In genomic region chr2:72116103-72116502, GRCm38 (mm10) we compare ENCODE assay signal across 16 mouse cellular contexts.
DNase-seq lines count a peak whose midpoint lies in the region; ATAC-seq and TF ChIP-seq lines count a peak whose summit lies in the region.
"Had no signal": no experiment of that assay in that cellular context is flagged by ENCODE, and none has a peak within 500 bp of the region (broad histone marks: within the 10 kb centered on the region; RNA-seq: fewer than 3 reads in every experiment).

No protein-coding gene starts in this region.

- H3K9ac ChIP-seq in lung, embryonic 14.5 days, result no peak overlapping the region
- H3K9ac ChIP-seq in hindbrain, embryonic 16.5 days (ENCODE audit: low read depth, low read length), result no peak overlapping the region
- H3K9ac ChIP-seq: heart, embryonic 12.5 days; midbrain, embryonic 15.5 days had no signal

- no peak overlapping the region for H3K4me2 ChIP-seq in lung, embryonic 14.5 days
- H3K4me2 ChIP-seq in hindbrain, embryonic 16.5 days (ENCODE audit: low read length), result no peak overlapping the region
- H3K4me2 ChIP-seq: heart, embryonic 12.5 days; midbrain, embryonic 15.5 days had no signal

- peaks cover 18% of the 10 kb centered on the region; the same call in 1 of the 2 replicates for H3K4me1 ChIP-seq in lung, embryonic 14.5 days (ENCODE audit: insufficient read depth)
- H3K4me1 ChIP-seq in cerebellum, adult 2 months (ENCODE audit: control insufficient read depth, insufficient read depth, low read length), result peaks cover 33% of the 10 kb centered on the region
- no peaks in the 10 kb centered on the region; the same call in 1 of the 2 replicates for H3K4me1 ChIP-seq in hindbrain, embryonic 16.5 days (ENCODE audit: control insufficient read depth, insufficient read depth, low read depth, low read length)
- H3K4me1 ChIP-seq: midbrain, embryonic 15.5 days had no signal

- WGBS in lung, embryonic 14.5 days, result 36% methylated on average over 7 of the region's 7 CpGs
- WGBS in cerebellum, adult 2 months, result 33% methylated on average over 7 of the region's 7 CpGs
- 76% methylated on average over 7 of the region's 7 CpGs for whole genome bisulfite sequencing in hindbrain, embryonic 16.5 days

- TF ChIP-seq POLR2A in cerebellum, adult 2 months (IDR thresholded peaks at IDR 0.05; ENCODE audit: borderline replicate concordance, insufficient read depth, low read length), result no peak

- H3K4me3 ChIP-seq in lung, embryonic 14.5 days (ENCODE audit: low read depth, low read length), result no peak overlapping the region
- no peak overlapping the region for H3K4me3 ChIP-seq in cerebellum, adult 2 months (replicated peaks; ENCODE audit: insufficient read depth, low read depth, low read length)
- no peak overlapping the region for H3K4me3 ChIP-seq in hindbrain, embryonic 16.5 days (ENCODE audit: low read length)
- H3K4me3 ChIP-seq: heart, embryonic 12.5 days; midbrain, embryonic 15.5 days had no signal

- no peaks in the 10 kb centered on the region for H3K36me3 ChIP-seq in lung, embryonic 14.5 days (ENCODE audit: insufficient read depth)
- no peaks in the 10 kb centered on the region for H3K36me3 ChIP-seq in hindbrain, embryonic 16.5 days (ENCODE audit: control insufficient read depth, insufficient read depth, low read length)
- H3K36me3 ChIP-seq: heart, embryonic 12.5 days; midbrain, embryonic 15.5 days had no signal

- no peaks in the 10 kb centered on the region for H3K9me3 ChIP-seq in lung, embryonic 14.5 days (ENCODE audit: low read depth, low read length)
- no peaks in the 10 kb centered on the region for H3K9me3 ChIP-seq in hindbrain, embryonic 16.5 days (ENCODE audit: control insufficient read depth, low read length)
- H3K9me3 ChIP-seq: heart, embryonic 12.5 days; midbrain, embryonic 15.5 days had no signal

- DNase-seq in lung, embryonic 14.5 days, result peak; percentile 44
- DNase-seq in lung, postnatal 25 days (ENCODE audit: low spot score), result no peak
- DNase-seq in cerebellum, adult 2 months, result peak; percentile 44 to 60
- DNase-seq in cerebellum, postnatal 14 days, result peak; percentile 29 to 63
- DNase-seq in kidney, postnatal 36 days, result peak; percentile 60 to 68
- DNase-seq in adrenal gland, postnatal 36 days, result no peak
- DNase-seq: adrenal gland, postnatal 10 days; gastrocnemius, postnatal 10 days; heart, postnatal 4 days; retina, postnatal 1 day; thymus, adult 18-20 months had no signal

- ATAC-seq in lung, embryonic 14.5 days (ENCODE audit: insufficient read depth), result no peak
- ATAC-seq in hindbrain, embryonic 16.5 days, result no peak
- ATAC-seq: CD4-positive, CD25-positive, alpha-beta regulatory T cell, adult 4 months; forebrain, embryonic 16.5 days; midbrain, embryonic 15.5 days had no signal

- TF ChIP-seq CTCF in lung, embryonic 14.5 days (IDR thresholded peaks at IDR 0.05; ENCODE audit: low read depth), result no peak
- no peak for TF ChIP-seq CTCF in cerebellum, adult 2 months (IDR thresholded peaks at IDR 0.05; ENCODE audit: borderline replicate concordance, insufficient read depth, low read depth, low read length)

- H3K27ac ChIP-seq in lung, embryonic 14.5 days (ENCODE audit: low read depth), result no peak overlapping the region
- no peak overlapping the region for H3K27ac ChIP-seq in cerebellum, adult 2 months (ENCODE audit: insufficient read depth, low read length)
- no peak overlapping the region; the same call in 1 of the 2 replicates for H3K27ac ChIP-seq in hindbrain, embryonic 16.5 days (ENCODE audit: low read depth, low read length)
- H3K27ac ChIP-seq: midbrain, embryonic 15.5 days had no signal

- no peaks in the 10 kb centered on the region for H3K27me3 ChIP-seq in lung, embryonic 14.5 days (ENCODE audit: insufficient read depth, low read length)
- H3K27me3 ChIP-seq in cerebellum, adult 2 months (ENCODE audit: control insufficient read depth, insufficient read depth, low read length), result no peaks in the 10 kb centered on the region
- H3K27me3 ChIP-seq in hindbrain, embryonic 16.5 days (replicated peaks; ENCODE audit: control insufficient read depth, insufficient read depth, low read length), result no peaks in the 10 kb centered on the region
- H3K27me3 ChIP-seq: heart, embryonic 12.5 days; midbrain, embryonic 15.5 days had no signal

Comparison
In these comparisons a context has a peak if more than half of its experiments do, and no peak if none do; other contexts are left out.
1. DNase-seq: peak in lung, embryonic 14.5 days (single experiment), cerebellum, adult 2 months (2 of 2), cerebellum, postnatal 14 days (2 of 2) and kidney, postnatal 36 days (2 of 2); none in lung, postnatal 25 days (single experiment) and adrenal gland, postnatal 36 days (0 of 2).